Mouse (Mus musculus): ENCODE measurements around the gene Mpc1.
A peak's percentile ranks its signal among the peaks of the same experiment; 100 is the strongest.
"Not testable (repeated sequence)": the region's sequence is repeated elsewhere in the genome, so short reads cannot be mapped to it uniquely, and the experiment has no call there.

The Mpc1 gene

GRCm38 (mm10) chr17:8278356-8278755, 4.3 kb upstream of the Mpc1 start:
- no peak for DNase-seq (ENCODE audit: low read depth)

- peak; percentile 89 for DNase-seq (ENCODE audit: low read depth)
Measured at GRCm38 (mm10) chr17:8283526-8284253, 986 bp downstream of the Mpc1 start.

- DNase-seq (ENCODE audit: low read depth), result no peak
Measured at GRCm38 (mm10) chr17:8284254-8284661, 1.6 kb downstream of the Mpc1 start.

- DNase-seq (ENCODE audit: low read depth), result peak; percentile 33
Measured at GRCm38 (mm10) chr17:8285056-8285455, 2.4 kb downstream of the Mpc1 start.

- no peak for DNase-seq (ENCODE audit: low read depth)
Measured at GRCm38 (mm10) chr17:8286987-8287386, 4.3 kb downstream of the Mpc1 start.

GRCm38 (mm10) chr17:8289993-8290679, 7.4 kb downstream of the Mpc1 start:
- DNase-seq (ENCODE audit: low read depth), result no peak

- no peak for DNase-seq (ENCODE audit: low read depth)
Measured at GRCm38 (mm10) chr17:8290736-8291135, 8.0 kb downstream of the Mpc1 start.

- DNase-seq (ENCODE audit: low read depth), result no peak
Measured at GRCm38 (mm10) chr17:8295825-8296224, 13.1 kb downstream of the Mpc1 start.

GRCm38 (mm10) chr17:8296313-8296844, 13.7 kb downstream of the Mpc1 start:
- no peak for DNase-seq (ENCODE audit: low read depth)

GRCm38 (mm10) chr17:8297746-8298145, 15.0 kb downstream of the Mpc1 start:
- no peak for DNase-seq (ENCODE audit: low read depth)

GRCm38 (mm10) chr17:8298281-8298680, 15.6 kb downstream of the Mpc1 start:
- DNase-seq (ENCODE audit: low read depth), result no peak

- DNase-seq (ENCODE audit: low read depth), result no peak
Measured at GRCm38 (mm10) chr17:8299524-8299923, 16.8 kb downstream of the Mpc1 start.

- no peak for DNase-seq (ENCODE audit: low read depth)
Measured at GRCm38 (mm10) chr17:8301515-8301914, 18.8 kb downstream of the Mpc1 start.

- DNase-seq (ENCODE audit: low read depth), result no peak
Measured at GRCm38 (mm10) chr17:8302772-8303438, 20.2 kb downstream of the Mpc1 start.

- no peak for DNase-seq (ENCODE audit: low read depth)
Measured at GRCm38 (mm10) chr17:8303671-8304070, 21.0 kb downstream of the Mpc1 start.

- no peak for DNase-seq (ENCODE audit: low read depth)
Measured at GRCm38 (mm10) chr17:8305801-8306200, 23.1 kb downstream of the Mpc1 start.

GRCm38 (mm10) chr17:8310838-8311614, 28.3 kb downstream of the Mpc1 start, which contains the start of gene Sft2d1:
Sft2d1 (plus strand) TSS chr17:8311102.
- peak; percentile 89 for DNase-seq (ENCODE audit: low read depth)

- DNase-seq (ENCODE audit: low read depth), result no peak
Measured at GRCm38 (mm10) chr17:8311751-8312150, 29.0 kb downstream of the Mpc1 start.

- no peak for DNase-seq (ENCODE audit: low read depth)
Measured at GRCm38 (mm10) chr17:8313976-8314375, 31.3 kb downstream of the Mpc1 start.

- DNase-seq (ENCODE audit: low read depth), result no peak
Measured at GRCm38 (mm10) chr17:8316251-8316650, 33.5 kb downstream of the Mpc1 start.

- DNase-seq (ENCODE audit: low read depth), result not testable (repeated sequence)
Measured at GRCm38 (mm10) chr17:8326877-8327276, 44.2 kb downstream of the Mpc1 start.
